Mouse (Mus musculus): ENCODE measurements around the gene Nme4. TPM values are rescaled to one million over a fixed set of nuclear protein-coding genes. Genes with fewer than 3 reads are reported as not detected.

Nme4 gene
- total RNA-seq (2023), result 1 to 10 TPM; 2.2 to 2.8 TPM

DNA sequence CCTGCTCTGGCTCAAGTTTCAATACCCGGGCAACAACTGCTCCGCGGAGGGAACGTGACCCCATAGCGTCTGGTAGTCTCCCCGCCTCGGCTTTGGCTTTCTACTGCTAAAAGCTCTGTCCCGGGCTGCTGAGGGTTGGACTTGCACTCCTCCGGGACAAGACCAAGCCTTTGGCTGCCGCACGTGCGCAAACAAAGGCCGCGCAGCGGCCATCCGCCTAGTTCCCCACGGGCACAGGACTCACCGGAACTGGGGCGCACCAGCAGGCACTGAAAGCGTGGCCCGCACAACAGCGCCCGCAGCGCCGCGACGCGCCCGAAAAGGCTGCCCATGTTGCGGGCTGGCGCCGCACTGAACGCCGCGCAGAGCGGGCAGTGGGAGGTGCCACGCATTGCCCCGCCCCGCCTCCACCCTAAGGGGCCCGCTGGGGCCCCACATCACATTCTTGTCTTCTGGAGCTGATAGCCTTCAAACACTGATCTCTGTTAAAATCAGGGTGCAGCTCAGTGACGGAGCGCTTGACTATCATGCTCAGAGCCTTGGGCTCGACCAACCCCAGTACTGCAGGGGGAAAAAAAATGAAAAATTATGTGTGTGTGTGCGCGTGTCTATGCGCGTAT, at the start of gene Nme4:
Gene Nme4 (minus strand): TSS at position 482 of the 620 bp plus-strand sequence.

DNA sequence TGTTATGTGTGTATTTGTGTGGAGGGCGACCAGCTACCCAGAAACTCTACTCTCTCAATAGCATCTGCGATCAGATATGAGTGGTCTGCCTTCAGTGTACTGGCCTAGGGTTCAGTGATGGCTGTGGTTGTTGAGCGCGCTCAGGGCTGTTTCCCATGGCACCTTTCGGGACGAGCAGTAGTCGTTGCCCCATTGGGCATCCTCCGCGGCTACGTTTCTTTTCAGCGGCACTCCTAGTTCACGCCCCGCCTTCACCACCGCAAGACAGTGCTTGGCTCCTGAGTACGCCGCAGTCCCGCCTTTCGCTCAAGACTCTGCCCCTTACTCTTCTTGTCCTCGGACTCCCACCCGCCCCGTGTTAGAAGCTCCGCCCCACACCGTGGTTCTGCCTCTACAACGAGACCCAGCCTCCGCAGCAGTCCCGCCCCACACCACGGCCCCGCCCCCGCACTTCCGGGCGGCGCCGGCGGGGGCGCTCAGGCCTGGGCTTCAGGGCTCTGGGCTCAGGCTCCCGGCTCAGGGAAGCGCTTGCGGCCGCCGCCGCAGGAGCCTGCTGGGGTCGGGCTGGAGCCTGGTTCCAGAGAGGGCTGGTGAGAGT, 42.9 kb upstream of the Nme4 start, which contains the start of gene Axin1:
Gene Axin1 (plus strand): TSS at position 450 of the 598 bp plus-strand sequence.

DNA sequence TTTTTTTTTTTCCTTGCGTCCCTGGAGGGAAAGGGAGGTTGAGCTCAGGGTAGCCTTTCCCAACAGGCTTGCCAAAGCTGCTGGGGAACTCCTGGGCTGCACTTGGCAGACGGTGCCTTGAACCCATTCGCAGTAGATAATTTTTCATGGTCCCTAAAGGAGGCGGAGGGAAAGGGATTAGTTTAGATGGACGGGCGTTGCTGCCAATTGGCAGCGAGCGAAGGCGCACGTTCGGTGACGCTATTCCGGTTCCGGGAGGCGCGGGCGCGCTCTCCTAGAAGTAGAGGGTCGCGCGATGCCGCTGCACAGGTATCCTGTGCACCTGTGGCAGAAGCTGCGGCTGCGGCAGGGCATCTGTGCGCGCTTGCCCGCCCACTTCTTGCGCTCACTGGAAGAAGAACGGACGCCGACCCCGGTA, 27.9 kb upstream of the Nme4 start, which contains the start of gene Mrpl28:
Gene Mrpl28 (plus strand): TSS at position 234 of the 418 bp plus-strand sequence.

DNA sequence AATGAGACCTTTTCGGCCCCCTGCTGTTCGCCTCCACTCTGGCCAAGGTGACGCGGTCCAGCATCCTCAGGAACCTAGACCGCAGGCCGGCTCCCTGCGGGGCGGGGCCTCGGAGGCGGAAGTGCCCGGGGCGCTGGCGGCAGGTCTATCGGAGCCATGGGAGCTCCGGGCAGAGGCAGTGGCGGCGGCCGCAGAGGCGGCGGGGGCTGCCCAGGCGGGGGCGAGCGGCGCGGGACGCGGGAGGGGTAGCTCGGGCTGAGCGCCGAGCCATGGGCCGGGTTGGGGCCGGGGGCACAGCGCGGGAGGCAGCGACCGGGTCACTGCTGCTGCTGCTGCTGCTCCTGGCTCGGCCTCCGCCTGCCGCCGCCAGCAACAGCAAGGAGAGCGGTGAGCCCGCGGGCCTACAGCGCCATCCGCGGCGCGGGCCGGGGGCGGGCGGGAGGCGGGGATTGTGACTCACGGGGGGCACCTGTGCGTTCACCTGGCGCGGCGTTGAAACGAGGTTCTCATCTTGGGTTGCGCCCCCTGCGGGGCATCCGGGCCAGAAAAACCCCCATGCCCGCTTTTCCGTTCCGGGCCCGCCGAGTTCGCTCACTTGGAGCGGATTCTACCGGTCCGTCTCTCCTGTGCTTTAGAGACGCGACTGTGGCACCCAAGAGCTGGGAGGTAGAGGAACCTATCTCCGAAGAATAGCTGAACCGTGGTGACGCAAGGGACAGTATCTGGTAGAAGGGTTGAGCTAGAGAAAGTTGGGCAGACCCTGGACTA, 18.0 kb upstream of the Nme4 start, which contains the start of gene Tmem8:
Gene Tmem8 (plus strand): TSS at position 119 of the 768 bp plus-strand sequence.

DNA sequence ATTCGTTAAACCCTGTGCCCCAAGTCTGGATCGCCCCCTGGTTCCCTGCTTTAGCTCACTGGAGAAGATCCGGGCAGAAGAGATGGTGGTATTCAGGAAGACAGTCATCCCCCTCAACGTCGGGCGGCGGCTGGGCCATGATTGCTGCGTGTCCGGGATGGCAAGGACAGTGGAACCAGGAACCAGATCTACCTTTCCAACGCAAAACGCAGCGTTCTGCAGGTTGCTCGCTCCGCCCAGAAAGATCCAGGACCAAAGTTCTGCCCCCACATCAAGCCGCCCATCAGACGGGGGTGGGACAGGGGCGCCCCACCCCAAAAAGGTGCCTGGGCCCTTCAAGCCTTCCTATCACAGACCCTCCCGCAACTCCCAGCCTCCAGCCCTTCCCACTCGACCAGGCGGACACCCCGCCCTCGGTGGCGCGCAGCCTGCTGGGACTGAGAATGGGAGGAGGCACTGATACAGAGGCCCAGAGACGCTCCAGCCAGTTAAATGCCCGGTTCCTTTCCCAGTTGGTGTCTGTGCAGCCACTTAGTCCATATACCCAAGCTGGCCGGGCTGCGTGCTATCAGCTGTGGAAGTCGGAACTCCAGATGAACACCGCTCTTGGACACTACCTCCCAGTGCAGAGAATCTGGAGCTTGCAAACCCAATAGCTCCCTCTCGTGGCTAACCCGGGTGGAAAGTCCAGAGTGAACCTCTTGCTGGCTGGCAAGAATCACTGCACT, 5.3 kb downstream of the Nme4 start, which contains the start of gene Decr2:
Gene Decr2 (minus strand): TSS at position 433 of the 728 bp plus-strand sequence.

DNA sequence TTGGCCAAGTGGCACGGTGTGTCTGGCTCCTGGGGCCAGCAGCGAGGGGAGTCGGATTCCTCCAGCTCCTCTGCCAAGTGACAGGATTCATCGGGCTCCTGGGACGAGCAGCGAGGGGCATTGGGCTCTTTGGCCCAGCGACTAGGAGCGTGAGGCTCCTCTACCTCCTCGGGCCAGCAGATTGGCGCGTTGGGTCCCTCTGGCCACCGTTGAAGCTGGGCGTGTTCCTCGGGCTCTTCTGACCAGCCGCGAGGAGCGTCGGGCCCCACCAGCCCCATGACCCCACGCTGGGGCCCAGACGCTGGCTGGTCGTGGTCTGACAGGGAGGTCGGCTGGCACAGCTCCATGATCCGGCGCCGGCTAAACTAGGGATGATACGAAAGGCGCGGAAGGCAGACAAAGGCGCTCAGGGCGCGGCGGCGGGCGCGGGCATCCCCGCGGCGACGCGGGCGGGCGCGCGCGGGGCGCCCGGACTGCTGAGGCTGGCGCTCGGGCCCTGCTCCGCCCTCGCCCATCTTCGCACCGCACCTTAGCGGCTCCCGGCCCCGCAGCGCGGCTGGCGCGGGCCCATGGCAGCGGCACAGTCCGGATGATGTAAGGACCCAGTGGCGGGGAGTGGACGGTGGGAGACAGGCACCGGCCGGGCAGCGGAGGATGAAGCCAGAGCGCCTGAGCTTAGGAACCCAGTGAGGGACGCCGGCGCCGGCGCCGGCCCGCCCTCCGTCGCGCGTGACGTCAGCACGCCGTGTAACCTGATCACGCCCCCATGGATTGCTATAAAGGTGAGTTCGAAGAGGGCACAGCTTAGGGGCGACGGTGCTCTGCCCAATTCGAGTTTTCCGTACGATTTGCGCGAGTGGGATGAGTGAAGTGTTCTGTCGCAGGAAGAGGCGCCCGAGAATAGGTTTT, 26.3 kb downstream of the Nme4 start, which contains the start of gene Rab11fip3:
Gene Rab11fip3 (minus strand): TSS at position 725 of the 909 bp plus-strand sequence.

Other genes with a start within 250 kb of the Nme4 start
- gene Wdr90, start 234.1 kb downstream of the Nme4 start, total RNA-seq (2023), result 1 to 10 TPM; 6.0 to 6.2 TPM
- gene Mcrip2, start 226.8 kb downstream of the Nme4 start, total RNA-seq (2023), result 1 to 10 TPM; 4.8 to 5.5 TPM
- 10 to 100 TPM; 10.1 to 11.1 TPM for gene Mettl26, start 220.5 kb downstream of the Nme4 start, total RNA-seq (2023)
- gene Wfikkn1, start 214.7 kb downstream of the Nme4 start, total RNA-seq (2023), result 1 to 10 TPM; 3.2 to 3.3 TPM
- gene Rab40c, start 175.9 kb downstream of the Nme4 start, total RNA-seq (2023), result 10 to 100 TPM; 16.5 to 18.1 TPM
- gene Pigq, start 150.7 kb downstream of the Nme4 start, total RNA-seq (2023), result 10 to 100 TPM; 46.9 to 60.5 TPM
- gene Nhlrc4, start 150.6 kb downstream of the Nme4 start, total RNA-seq (2023), result not detected
- not detected for gene A930017K11Rik, start 143.0 kb downstream of the Nme4 start, total RNA-seq (2023)
- gene Capn15, start 109.8 kb downstream of the Nme4 start, total RNA-seq (2023), result 10 to 100 TPM; 31.1 to 32.2 TPM
- gene Rab11fip3, start 26.0 kb downstream of the Nme4 start, total RNA-seq (2023), result 1 to 10 TPM; 5.1 to 6.8 TPM
- gene Decr2, start 5.3 kb downstream of the Nme4 start, total RNA-seq (2023), result 1 to 10 TPM; 5.0 to 6.8 TPM
- gene Tmem8, start 17.7 kb upstream of the Nme4 start, total RNA-seq (2023), result 10 to 100 TPM; 20.9 to 23.1 TPM
- gene Mrpl28, start 27.9 kb upstream of the Nme4 start, total RNA-seq (2023), result 10 to 100 TPM; 29.3 to 35.8 TPM
- gene Axin1, start 43.1 kb upstream of the Nme4 start, total RNA-seq (2023), result 10 to 100 TPM; 49.8 to 53.8 TPM
- not detected for gene Pdia2, start 103.5 kb upstream of the Nme4 start, total RNA-seq (2023)
- 1 to 10 TPM in 1 of 2 experiments, under 1 TPM in 1; 0.31 to 1.6 TPM for gene Rgs11, start 107.3 kb upstream of the Nme4 start, total RNA-seq (2023)
- not detected for gene Arhgdig, start 112.2 kb upstream of the Nme4 start, total RNA-seq (2023)
- gene Fam234a, start 148.6 kb upstream of the Nme4 start, total RNA-seq (2023), result 100 to 1,000 TPM; 161 to 194 TPM
- gene Luc7l, start 157.3 kb upstream of the Nme4 start, total RNA-seq (2023), result 10 to 100 TPM; 50.4 to 53.7 TPM

All from monocyte, adult 59 days (primary cell).